Mouse (Mus musculus) ES-E14 (cell line): ENCODE measurements at regions not wholly inside any gene's neighbourhood (a gene's known extent, or its start where the extent isn't known, plus 50 kb on each side); places are given as distances from the start of the nearest gene placed in this dataset.

Experiments
- CHD2 ChIP-seq: IDR thresholded peaks from 2 replicates; pipeline ENCODE4 v1.6.1; 2014; ENCODE audit warnings: mild to moderate bottlenecking, low read depth, low read length, inconsistent platforms
- MAFK ChIP-seq: IDR thresholded peaks from 2 replicates; pipeline ENCODE4 v1.6.1; 2014; ENCODE audit warnings: mild to moderate bottlenecking, low read depth, low read length, inconsistent platforms; ENCODE audit not compliant: insufficient read depth
- ZNF384 ChIP-seq: IDR thresholded peaks from 2 replicates; pipeline ENCODE4 v1.6.1; 2012; ENCODE audit warnings: low read depth, low read length, inconsistent platforms

DNA sequence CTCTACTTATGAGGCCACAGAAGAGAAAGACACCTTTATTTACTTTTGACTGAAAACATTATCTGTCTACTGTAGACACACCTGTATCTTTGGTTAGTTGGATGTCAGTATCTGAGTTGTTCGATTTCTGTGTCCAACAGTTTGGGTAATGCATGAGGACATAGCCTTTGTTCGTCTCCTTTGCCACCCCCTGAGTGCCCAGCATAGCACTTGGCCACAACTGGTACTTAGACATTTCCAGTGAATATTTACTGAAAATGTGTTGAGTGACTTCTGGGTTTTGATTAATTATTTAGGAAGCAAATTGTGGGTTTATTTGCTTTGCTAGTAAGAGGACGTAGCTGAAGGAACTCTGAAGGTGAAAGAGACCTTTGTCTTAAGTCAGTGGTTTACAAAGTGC is 108.4 kb upstream of the Jun start:
- TF ChIP-seq MAFK (no peak), CHD2 (no peak), ZNF384 (no peak)
